Mouse (Mus musculus) spleen, adult 18-20 months (tissue): ENCODE measurements around the gene Ndufa4.
"Not testable (repeated sequence)": the region's sequence is repeated elsewhere in the genome, so short reads cannot be mapped to it uniquely, and the experiment has no call there.

Source experiments
- DNase-seq, 2 experiments: peaks; one replicate each; pipeline ENCODE4 v3.0.0; 2022; ENCODE audit warnings: mixed read lengths in 2 of 2

The Ndufa4 gene

DNA sequence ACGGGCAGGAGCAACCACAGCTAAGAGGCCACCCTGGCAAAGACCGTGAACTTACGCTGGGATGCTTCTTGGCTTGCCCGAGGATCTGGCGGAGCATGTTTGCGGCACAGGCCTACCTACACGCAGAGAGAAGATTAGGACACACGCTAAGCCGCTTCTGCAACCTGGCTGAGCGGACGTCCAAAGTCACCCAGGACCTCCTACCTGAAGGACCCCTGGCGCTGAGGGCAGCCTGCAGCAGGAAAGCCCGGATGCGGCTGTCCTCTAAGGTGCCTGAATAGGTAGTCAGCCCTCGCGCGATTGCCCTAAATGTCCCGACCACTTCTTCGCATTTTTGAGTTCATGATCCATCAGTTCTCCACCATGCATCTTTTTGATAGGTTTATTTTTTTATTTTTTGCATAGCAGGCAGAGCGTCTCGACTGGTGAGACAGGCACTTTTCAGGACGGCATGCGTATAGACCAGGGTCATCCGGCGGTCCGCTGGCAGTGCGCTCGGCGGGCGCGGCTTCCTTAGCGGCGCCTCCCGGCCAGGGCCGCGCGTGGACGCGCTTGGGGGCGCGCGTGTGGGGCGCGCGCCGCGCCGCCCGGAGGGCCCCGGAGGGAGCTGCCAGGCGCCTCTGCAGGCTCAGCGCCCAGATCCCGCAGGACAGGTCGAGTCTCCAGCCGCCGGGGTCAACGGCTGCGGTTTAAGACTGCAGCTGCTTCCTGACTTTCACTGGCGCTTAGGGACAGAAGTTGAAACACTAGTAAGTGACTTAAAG is at the start of gene Ndufa4, which contains the start of gene Phf14:
Gene Ndufa4, minus strand, starts transcription at position 229 of the 764 bp plus-strand sequence.
Gene Phf14, plus strand, starts transcription at position 541 of the 764 bp plus-strand sequence.
- peak; percentile 81 to 84 for DNase-seq

DNA sequence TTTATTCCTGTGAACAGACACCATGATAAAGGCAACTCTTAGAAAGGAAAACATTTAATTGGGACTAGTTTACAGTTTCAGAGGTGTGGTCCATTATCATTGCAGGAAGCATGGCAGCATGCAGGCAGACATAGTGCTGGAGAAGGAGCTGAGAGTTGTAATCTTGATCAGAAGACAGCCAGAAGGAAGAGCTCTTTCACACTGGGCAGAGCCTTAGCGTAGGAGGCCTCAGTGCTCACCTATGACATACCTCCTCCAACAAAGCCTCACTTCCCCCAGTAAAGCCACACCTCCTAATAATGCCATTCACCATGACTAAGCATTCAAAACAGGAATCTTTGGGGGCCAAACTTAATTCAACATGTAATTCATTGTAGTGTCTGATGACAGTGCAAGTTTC is 40.8 kb upstream of the Ndufa4 start:
- no peak for DNase-seq

DNA sequence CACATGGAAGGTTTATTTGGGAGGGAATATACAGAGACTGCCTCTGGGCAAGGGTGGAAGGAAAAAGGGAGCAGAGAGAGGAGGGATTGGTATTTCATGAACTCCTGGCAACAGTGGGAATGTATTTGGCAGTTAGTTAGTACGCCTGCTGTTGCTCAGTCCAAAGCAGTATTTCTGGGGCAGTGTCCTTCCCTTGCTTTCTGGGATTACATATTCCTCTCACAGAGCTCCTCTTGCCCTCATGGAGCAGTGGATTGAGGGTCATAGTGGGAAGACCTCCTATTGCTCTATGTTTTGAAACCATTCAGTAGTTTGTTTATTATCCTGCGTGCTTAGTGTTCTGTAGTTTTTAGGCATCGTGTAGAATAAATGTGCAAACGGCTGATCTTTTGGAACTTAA is 34.8 kb upstream of the Ndufa4 start:
- no peak for DNase-seq

DNA sequence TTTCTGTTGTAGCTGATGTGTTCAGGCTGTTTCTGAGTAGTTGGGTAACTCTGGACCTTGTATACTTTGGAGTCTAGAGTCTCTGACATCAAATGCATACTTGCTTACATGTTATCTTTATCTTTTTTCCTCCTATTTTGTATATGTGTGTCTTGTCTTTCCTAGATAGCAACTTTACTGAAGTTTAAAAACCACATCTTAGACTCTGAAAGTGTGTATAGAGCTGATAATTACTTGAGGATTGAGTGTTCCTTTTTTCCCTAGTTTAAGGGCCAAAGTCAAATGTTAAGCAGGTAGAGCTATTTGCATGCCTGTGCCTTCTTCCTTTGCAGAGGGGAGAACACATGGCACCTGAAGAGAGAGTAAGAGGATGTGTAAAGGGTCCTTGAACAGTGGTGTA is 33.6 kb upstream of the Ndufa4 start:
- no peak for DNase-seq

DNA sequence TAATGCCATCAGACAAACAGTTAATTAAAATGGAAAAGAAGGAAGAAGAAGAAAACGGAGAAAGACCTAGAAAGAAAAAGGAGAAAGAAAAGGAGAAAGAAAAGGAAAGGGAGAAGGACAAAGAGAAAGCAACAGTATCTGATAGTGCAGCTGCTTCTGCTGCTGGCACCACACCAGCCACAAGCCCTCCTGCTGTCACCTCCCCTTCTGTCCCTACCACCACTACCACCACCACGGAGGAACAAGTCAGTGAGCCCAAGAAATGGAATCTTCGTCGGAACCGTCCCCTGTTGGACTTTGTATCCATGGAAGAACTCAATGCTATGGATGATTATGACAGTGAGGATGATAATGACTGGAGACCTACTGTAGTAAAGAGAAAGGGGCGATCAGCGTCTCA is 26.1 kb upstream of the Ndufa4 start:
- no peak for DNase-seq

DNA sequence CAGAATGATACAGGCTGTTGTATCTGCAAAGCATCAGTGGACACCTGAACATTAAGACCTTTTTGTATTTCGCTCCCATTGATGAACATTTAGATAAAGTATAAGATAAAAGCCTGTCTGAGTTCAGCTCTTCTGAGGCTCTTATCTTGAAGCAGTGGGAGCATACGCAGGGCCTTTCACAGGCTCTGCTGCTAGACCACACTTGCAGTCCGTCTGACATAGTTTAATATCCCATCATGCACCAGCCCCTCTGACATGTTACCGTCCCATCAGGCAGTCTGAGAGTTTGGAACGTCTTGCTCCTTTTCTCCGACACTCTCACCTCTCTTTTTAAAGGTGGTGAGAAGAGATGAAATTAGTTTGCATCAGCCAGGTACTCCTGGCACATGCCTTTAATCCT is 20.2 kb upstream of the Ndufa4 start:
- no peak for DNase-seq

DNA sequence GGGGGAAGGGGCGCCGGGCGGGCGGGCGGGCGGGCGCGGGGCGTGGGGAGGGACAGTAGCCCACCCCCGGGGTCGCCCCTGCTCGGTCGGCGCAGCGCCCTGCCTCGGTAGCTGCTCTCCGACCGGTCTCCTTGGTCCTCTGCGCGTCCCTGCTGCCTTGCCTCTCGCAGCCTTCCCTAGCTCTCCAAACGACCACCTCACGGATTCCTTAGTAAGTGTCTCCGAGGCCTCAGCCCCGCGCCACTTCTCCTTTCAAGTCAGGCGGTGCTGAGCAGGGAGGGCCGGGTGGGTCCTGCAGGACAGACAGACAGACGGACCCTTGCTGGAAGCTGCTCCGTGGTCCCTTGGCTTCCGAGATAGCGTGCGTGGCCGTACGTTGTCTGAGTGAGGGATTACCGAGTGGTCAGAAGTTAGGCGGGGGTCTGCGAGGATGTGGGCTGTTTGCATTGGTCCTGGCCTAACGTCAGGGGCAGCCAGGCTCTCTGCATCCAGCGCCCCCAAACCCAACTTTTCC is 18.8 kb upstream of the Ndufa4 start:
- DNase-seq: peak; percentile 29 to 45

DNA sequence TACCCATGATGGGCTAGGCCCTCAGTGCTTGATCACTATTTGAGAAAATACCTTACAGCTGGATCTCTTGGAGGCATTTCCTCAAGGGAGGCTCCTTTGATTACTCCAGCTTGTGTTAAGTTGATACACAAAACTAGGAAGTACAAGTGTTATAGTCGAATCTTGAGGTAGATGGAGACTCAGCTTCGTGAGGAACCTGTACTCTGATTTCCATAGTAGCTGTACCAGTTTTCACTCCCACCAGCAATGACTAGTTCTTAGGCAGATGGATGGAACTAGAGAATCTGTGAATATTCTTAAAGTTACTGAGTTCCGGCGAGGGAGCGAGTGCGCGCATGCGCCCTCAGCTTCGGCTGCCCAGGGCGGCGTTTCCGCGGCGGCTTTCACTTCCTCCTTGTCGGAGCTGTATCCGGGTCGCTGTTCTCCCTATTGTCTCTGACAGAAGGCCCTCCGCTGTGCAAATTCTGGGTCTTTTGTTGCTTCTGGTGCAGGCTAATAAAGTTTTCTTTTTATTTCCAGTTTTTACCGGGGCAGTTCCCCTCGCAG is 18.3 kb upstream of the Ndufa4 start:
- peak; percentile 82 to 83 for DNase-seq

DNA sequence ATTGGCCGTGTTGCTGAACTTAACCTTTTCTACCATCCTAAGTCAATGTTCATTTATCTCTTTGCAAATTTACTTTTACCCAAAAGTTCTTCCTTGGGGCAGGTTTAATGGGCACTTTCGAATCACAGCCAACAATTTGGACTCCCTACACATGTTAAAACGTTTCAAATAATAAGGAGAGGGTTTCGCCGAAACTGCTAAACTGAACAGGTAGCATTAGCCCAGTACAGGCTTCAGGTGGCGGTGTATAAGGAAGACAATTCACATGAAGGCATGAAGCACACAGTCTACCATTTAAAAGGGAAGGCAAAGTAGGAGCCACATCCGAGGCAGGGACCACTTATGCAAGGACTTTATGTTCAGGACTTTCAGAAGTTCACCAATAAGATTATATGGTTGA is 873 bp upstream of the Ndufa4 start:
- no peak for DNase-seq

DNA sequence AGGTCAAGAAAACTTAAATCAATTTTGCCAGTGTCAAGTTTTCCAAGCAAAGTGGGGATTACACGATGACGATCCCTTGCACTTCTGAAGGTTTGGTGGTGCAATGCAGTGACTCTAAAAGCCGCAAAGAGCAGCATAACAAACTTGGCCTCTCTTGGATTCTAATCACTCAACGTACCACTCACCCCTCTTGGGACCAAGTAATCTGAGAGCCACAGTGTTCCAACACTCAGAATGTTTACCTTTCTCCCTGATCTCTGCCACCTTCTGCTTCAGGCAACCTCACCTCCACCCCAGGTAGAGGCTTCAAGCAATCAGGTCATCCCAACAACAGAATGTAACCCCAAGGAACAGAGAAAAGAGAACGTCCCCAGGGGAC is 418 bp downstream of the Ndufa4 start:
- no peak for DNase-seq

DNA sequence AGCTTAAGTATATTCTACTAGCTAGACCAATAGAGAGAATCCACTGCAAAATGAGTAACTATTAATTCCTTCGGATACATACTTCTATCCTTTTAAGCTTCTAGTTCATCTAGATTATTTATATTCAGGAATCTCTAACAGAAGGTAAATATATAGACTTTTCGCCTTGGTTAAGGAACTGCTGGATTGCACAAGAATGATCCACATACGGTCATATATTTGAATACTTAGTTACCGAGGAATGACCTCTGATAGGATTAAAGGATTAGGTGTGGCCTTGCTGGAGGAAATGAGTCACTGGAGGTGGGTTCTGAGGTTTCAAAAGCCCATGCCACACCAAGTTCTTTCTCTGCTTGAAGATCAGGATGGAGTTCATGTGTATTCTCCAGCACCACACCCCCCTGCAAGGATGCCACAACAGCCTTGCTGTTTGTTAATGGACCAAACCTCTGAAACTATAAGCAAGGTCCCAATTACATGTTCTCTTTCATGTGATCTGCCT is 6.4 kb downstream of the Ndufa4 start:
- DNase-seq: no peak

DNA sequence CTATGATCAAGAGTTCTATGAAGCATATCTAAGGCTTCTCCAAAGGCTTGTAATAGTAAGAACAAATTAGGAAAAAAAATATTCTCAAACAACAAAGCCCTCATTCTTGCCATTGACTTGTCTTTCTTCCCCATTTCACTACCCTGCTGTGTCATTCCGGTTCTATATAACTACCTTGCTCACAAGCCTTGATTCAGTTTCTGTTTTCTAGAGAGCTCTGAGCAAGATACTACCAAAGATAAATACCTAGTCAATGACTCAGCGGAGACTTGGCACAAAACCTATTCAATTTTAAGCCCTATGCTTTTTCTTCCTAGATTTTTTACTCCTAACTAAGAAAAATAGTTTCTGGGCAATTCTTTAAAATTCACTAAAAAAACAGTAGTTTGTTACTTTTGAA is 31.9 kb downstream of the Ndufa4 start:
- DNase-seq: not testable (repeated sequence)
